Mouse (Mus musculus): ENCODE results near the gene Pard3b. TPM values are rescaled to one million over a fixed set of nuclear protein-coding genes. Genes with fewer than 3 reads are reported as not detected.

The Pard3b gene
- polyA plus RNA-seq, 1 experiment: not detected

- WGBS: 74% methylated on average over 1 of the region's 1 CpGs
- Histone ChIP-seq H3K27ac (ENCODE audit: insufficient read depth, low read depth, low read length) (no peak overlapping the region), H3K4me1 (ENCODE audit: control insufficient read depth, insufficient read depth, low read length) (no peaks in the 10 kb centered on the region), H3K4me3 (ENCODE audit: insufficient read depth, low read depth, low read length) (no peak overlapping the region)
- no peak for TF ChIP-seq POLR2A (IDR thresholded peaks at IDR 0.05; ENCODE audit: insufficient read depth, low read depth, low read length)
- no peak for TF ChIP-seq CTCF (IDR thresholded peaks at IDR 0.05; ENCODE audit: insufficient read depth, low read depth, low read length)
Measured at GRCm38 (mm10) chr1:61820213-61820612, 181.6 kb downstream of the Pard3b start.

- no peak for TF ChIP-seq POLR2A (IDR thresholded peaks at IDR 0.05; ENCODE audit: insufficient read depth, low read depth, low read length)
- no peak for TF ChIP-seq CTCF (IDR thresholded peaks at IDR 0.05; ENCODE audit: insufficient read depth, low read depth, low read length)
- Histone ChIP-seq H3K27ac (ENCODE audit: insufficient read depth, low read depth, low read length) (no peak overlapping the region), H3K4me1 (ENCODE audit: control insufficient read depth, insufficient read depth, low read length) (no peaks in the 10 kb centered on the region), H3K4me3 (ENCODE audit: insufficient read depth, low read depth, low read length) (no peak overlapping the region)
- 83% methylated on average over 3 of the region's 3 CpGs for WGBS
Measured at GRCm38 (mm10) chr1:61825560-61826191, 187.1 kb downstream of the Pard3b start.

GRCm38 (mm10) chr1:61837006-61837544 is 198.5 kb downstream of the Pard3b start:
- TF ChIP-seq CTCF (IDR thresholded peaks at IDR 0.05; ENCODE audit: insufficient read depth, low read depth, low read length) (no peak), POLR2A (IDR thresholded peaks at IDR 0.05; ENCODE audit: insufficient read depth, low read depth, low read length) (no peak)
- no peak overlapping the region for H3K4me3 ChIP-seq (ENCODE audit: insufficient read depth, low read depth, low read length)
- no peak overlapping the region for H3K27ac ChIP-seq (ENCODE audit: insufficient read depth, low read depth, low read length)
- no peaks in the 10 kb centered on the region for H3K4me1 ChIP-seq (ENCODE audit: control insufficient read depth, insufficient read depth, low read length)
- WGBS: 53% methylated on average over 6 of the region's 6 CpGs

GRCm38 (mm10) chr1:61846606-61847005 is 208.0 kb downstream of the Pard3b start:
- TF ChIP-seq CTCF (IDR thresholded peaks at IDR 0.05; ENCODE audit: insufficient read depth, low read depth, low read length) (no peak), POLR2A (IDR thresholded peaks at IDR 0.05; ENCODE audit: insufficient read depth, low read depth, low read length) (no peak)
- H3K4me3 ChIP-seq (ENCODE audit: insufficient read depth, low read depth, low read length): no peak overlapping the region
- no peak overlapping the region for H3K27ac ChIP-seq (ENCODE audit: insufficient read depth, low read depth, low read length)
- H3K4me1 ChIP-seq (ENCODE audit: control insufficient read depth, insufficient read depth, low read length): no peaks in the 10 kb centered on the region

GRCm38 (mm10) chr1:61849029-61849714 is 210.5 kb downstream of the Pard3b start:
- no peak for TF ChIP-seq POLR2A (IDR thresholded peaks at IDR 0.05; ENCODE audit: insufficient read depth, low read depth, low read length)
- H3K27ac ChIP-seq (ENCODE audit: insufficient read depth, low read depth, low read length): no peak overlapping the region
- 87% methylated on average over 6 of the region's 6 CpGs for WGBS

GRCm38 (mm10) chr1:61850471-61850870 is 211.8 kb downstream of the Pard3b start:
- H3K4me3 ChIP-seq (ENCODE audit: insufficient read depth, low read depth, low read length): no peak overlapping the region
- no peak for TF ChIP-seq CTCF (IDR thresholded peaks at IDR 0.05; ENCODE audit: insufficient read depth, low read depth, low read length)
- no peak for TF ChIP-seq POLR2A (IDR thresholded peaks at IDR 0.05; ENCODE audit: insufficient read depth, low read depth, low read length)
- no peak overlapping the region for H3K27ac ChIP-seq (ENCODE audit: insufficient read depth, low read depth, low read length)
- no peaks in the 10 kb centered on the region for H3K4me1 ChIP-seq (ENCODE audit: control insufficient read depth, insufficient read depth, low read length)
- 59% methylated on average over 5 of the region's 5 CpGs for WGBS

More at GRCm38 (mm10) chr1:61849029-61849714, 210.5 kb downstream of the Pard3b start:
- Histone ChIP-seq H3K4me3 (ENCODE audit: insufficient read depth, low read depth, low read length) (no peak overlapping the region), H3K4me1 (ENCODE audit: control insufficient read depth, insufficient read depth, low read length) (no peaks in the 10 kb centered on the region)

- Histone ChIP-seq H3K4me1 (ENCODE audit: control insufficient read depth, insufficient read depth, low read length) (no peaks in the 10 kb centered on the region), H3K27ac (ENCODE audit: insufficient read depth, low read depth, low read length) (no peak overlapping the region), H3K4me3 (ENCODE audit: insufficient read depth, low read depth, low read length) (no peak overlapping the region)
- TF ChIP-seq POLR2A (IDR thresholded peaks at IDR 0.05; ENCODE audit: insufficient read depth, low read depth, low read length) (no peak), CTCF (IDR thresholded peaks at IDR 0.05; ENCODE audit: insufficient read depth, low read depth, low read length) (no peak)
- WGBS: 64% methylated on average over 5 of the region's 5 CpGs
Measured at GRCm38 (mm10) chr1:61851176-61851575, 212.6 kb downstream of the Pard3b start.

GRCm38 (mm10) chr1:61867286-61868082 is 228.9 kb downstream of the Pard3b start:
- Histone ChIP-seq H3K4me3 (ENCODE audit: insufficient read depth, low read depth, low read length) (no peak overlapping the region), H3K27ac (ENCODE audit: insufficient read depth, low read depth, low read length) (no peak overlapping the region), H3K4me1 (ENCODE audit: control insufficient read depth, insufficient read depth, low read length) (no peaks in the 10 kb centered on the region)
- 84% methylated on average over 2 of the region's 2 CpGs for WGBS
- TF ChIP-seq CTCF (IDR thresholded peaks at IDR 0.05; ENCODE audit: insufficient read depth, low read depth, low read length) (no peak), POLR2A (IDR thresholded peaks at IDR 0.05; ENCODE audit: insufficient read depth, low read depth, low read length) (no peak)

GRCm38 (mm10) chr1:61874875-61875274 is 236.3 kb downstream of the Pard3b start:
- Histone ChIP-seq H3K4me1 (ENCODE audit: control insufficient read depth, insufficient read depth, low read length) (no peaks in the 10 kb centered on the region), H3K27ac (ENCODE audit: insufficient read depth, low read depth, low read length) (no peak overlapping the region), H3K4me3 (ENCODE audit: insufficient read depth, low read depth, low read length) (no peak overlapping the region)
- TF ChIP-seq CTCF (IDR thresholded peaks at IDR 0.05; ENCODE audit: insufficient read depth, low read depth, low read length) (no peak), POLR2A (IDR thresholded peaks at IDR 0.05; ENCODE audit: insufficient read depth, low read depth, low read length) (no peak)
- 64% methylated on average over 1 of the region's 1 CpGs for WGBS
